Mouse (Mus musculus) stomach, embryonic 16.5 days (tissue): ENCODE results near the gene Kmt2d. TPM values are rescaled to one million over a fixed set of nuclear protein-coding genes. Genes with fewer than 3 reads are reported as not detected.
A peak's percentile ranks its signal among the peaks of the same experiment; 100 is the strongest.

ENCODE experiments used
- ATAC-seq: fragments of 200-750 bp; cut with Nextera tagmentation; 2 replicates; pipeline ENCODE4 v1.8.0; 2017; ENCODE audit warnings: moderate number of reproducible peaks, moderate TSS enrichment; ENCODE audit not compliant: insufficient read depth, low FRiP score
- H3K27ac ChIP-seq: fragments of 300-500 bp; sonication (generic); 2 replicates; pipeline ENCODE4 v1.5.1; 2014; ENCODE audit warnings: low read length
- H3K27me3 ChIP-seq: fragments of 300-500 bp; sonication (generic); 2 replicates; pipeline ENCODE4 v1.6.1; 2014; ENCODE audit warnings: low read length, control low read depth, mixed read lengths; ENCODE audit not compliant: control insufficient read depth, insufficient read depth
- H3K36me3 ChIP-seq: fragments of 300-500 bp; sonication (generic); 2 replicates; pipeline ENCODE4 v1.6.1; 2014; ENCODE audit warnings: low read length; ENCODE audit not compliant: control insufficient read depth, insufficient read depth
- H3K4me1 ChIP-seq: fragments of 300-500 bp; sonication (generic); 2 replicates; pipeline ENCODE4 v1.6.1; 2014; ENCODE audit warnings: low read length, control low read depth, mixed read lengths; ENCODE audit not compliant: control insufficient read depth, insufficient read depth
- H3K4me2 ChIP-seq: fragments of 300-500 bp; sonication (generic); 2 replicates; pipeline ENCODE4 v1.6.1; 2014; ENCODE audit warnings: low read depth, low read length, mixed read lengths
- H3K4me3 ChIP-seq: fragments of 300-500 bp; sonication (generic); replicated peaks from 2 replicates; pipeline ENCODE4 v1.5.1; 2014; ENCODE audit warnings: mild to moderate bottlenecking, low read length
- H3K9ac ChIP-seq: fragments of 300-500 bp; sonication (generic); 2 replicates; pipeline ENCODE4 v1.6.1; 2014; ENCODE audit warnings: low read length
- H3K9me3 ChIP-seq: fragments of 300-500 bp; sonication (generic); replicated peaks from 2 replicates; pipeline ENCODE4 v1.6.1; 2016; ENCODE audit warnings: low read length, control low read depth; ENCODE audit not compliant: control insufficient read depth
- WGBS: fragments of 180-500 bp; shearing (Covaris S2); extraction: QIAGEN DNeasy Blood & Tissue Kit; methylation state at CpG from one replicate; pipeline ENCODE4 v1.1.7; 2014; 5-methylcytosine and 5-hydroxymethylcytosine counted together
- polyA plus RNA-seq: library from polyadenylated mRNA; unstranded; fragments of >200 nt; fragmentation: Nextera tagmentation; extraction: Ambion mirVana; gene quantifications from 2 replicates; pipeline ENCODE4 v1.2.1, GENCODE M21; 2015

The Kmt2d gene
- polyA plus RNA-seq, 1 experiment from 2014 or later = 11.4 TPM

DNA sequence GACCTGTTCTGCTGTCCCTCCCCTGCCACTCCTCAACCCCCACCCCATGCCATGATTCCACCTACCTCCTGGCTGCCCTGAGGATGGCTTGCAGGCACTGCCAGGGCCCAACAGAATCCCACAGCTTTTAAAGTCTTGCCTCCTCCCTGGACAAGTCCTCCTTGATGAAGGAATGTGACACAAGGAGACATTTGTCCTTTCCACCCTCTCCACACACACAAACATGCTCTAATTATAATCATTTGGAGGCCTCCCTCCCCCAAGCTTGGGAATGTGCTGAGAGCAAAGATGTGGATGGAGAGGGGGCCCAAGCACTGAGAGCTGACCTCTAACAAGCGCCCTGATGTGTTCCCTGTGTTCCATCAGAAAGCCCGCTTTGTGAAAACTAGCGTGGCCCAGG is 61.6 kb downstream of the Kmt2d start, which contains the start of gene Ddn:
Ddn (minus strand) TSS at position 101 of the 400 bp plus-strand sequence.
- Histone ChIP-seq H3K9me3 (no peaks in the 10 kb centered on the region), H3K4me2 (peak within 1 kb of the TSS; percentile 66), H3K4me3 (no peak within 1 kb of the TSS), H3K27ac (no peak within 1 kb of the TSS), H3K9ac (no peak within 1 kb of the TSS; the same call in 1 of the 2 replicates), H3K36me3 (peaks cover 15% of the 10 kb centered on the region; the same call in 1 of the 2 replicates), H3K4me1 (peaks cover 17% of the 10 kb centered on the region), H3K27me3 (peaks cover 54% of the 10 kb centered on the region)
- WGBS = 58% methylated on average over 3 of the region's 3 CpGs
- ATAC-seq = no peak

DNA sequence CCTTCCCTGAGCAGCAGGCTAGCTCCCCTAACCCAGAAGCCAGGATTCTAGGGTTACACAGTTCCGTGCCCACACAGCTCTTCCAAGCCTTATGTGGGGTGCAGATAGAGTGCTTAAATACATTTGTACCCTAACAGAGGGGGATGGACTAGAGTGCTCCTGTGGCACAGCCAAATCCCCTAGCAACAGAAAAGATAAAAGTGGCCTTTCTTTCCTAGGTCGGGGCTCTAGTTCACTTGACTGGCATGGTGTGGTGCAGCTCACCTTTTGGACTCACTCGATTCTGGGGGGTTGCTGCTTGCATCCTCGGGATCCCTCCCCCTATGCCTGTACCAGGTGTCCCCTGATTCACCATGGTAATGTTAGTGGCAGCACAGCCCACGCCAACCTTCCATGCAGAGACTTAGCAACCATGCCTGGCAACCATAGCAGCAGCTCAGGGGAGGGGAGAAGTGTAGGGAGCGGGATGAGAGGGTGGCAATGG is 62.3 kb downstream of the Kmt2d start:
- Histone ChIP-seq H3K9me3 (no peaks in the 10 kb centered on the region), H3K9ac (no peak overlapping the region; the same call in 1 of the 2 replicates), H3K4me3 (no peak overlapping the region), H3K27ac (no peak overlapping the region), H3K4me2 (no peak overlapping the region), H3K4me1 (peaks cover 17% of the 10 kb centered on the region), H3K27me3 (peaks cover 61% of the 10 kb centered on the region), H3K36me3 (peaks cover 10% of the 10 kb centered on the region; the same call in 1 of the 2 replicates)
- 17% methylated on average over 6 of the region's 6 CpGs for WGBS
- ATAC-seq = no peak

DNA sequence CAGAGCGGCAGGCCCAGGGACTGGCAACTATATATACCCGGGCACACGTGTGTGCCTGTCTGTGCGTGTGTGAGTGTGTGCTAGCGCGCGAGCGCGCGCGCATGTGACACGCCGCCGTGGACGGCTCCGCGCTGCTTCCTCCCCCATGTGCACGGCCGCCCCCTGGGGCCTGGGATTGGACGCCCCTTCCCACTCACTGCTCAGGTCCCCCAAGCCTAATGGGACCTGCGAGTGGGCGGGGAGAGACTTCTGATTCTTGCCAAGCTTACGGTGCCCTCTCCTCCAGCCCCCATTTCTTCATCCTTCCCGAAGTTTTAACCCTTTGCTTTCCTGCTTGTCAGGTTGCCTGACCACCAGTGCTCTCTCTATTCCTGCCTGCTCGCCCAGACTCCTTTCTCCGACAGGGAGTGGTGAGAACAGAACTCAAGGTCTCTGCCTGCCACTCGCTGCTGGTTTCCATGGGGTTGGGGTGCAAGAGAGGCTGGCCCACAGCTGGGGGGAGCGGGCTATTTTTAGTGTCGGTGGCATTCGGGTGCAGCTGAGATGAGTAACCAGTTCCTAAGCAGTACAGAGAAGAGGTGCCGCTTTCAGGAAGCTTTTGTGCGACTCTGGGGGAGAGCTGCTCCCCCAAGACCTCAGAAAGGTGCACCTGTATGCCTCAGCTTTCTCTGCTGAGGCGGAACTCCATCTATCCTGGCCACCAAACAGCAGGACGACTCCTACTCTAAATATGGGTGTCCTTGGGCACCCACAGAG is 62.9 kb downstream of the Kmt2d start:
- ATAC-seq = no peak
- Histone ChIP-seq H3K27ac (no peak overlapping the region), H3K36me3 (peaks cover 4% of the 10 kb centered on the region; the same call in 1 of the 2 replicates), H3K9ac (peak overlapping the region; percentile 66), H3K4me1 (peaks cover 17% of the 10 kb centered on the region), H3K4me3 (peak overlapping the region; percentile 45), H3K9me3 (no peaks in the 10 kb centered on the region), H3K4me2 (peak overlapping the region; percentile 66), H3K27me3 (peaks cover 67% of the 10 kb centered on the region)
- WGBS = 1% methylated on average over 34 of the region's 34 CpGs

DNA sequence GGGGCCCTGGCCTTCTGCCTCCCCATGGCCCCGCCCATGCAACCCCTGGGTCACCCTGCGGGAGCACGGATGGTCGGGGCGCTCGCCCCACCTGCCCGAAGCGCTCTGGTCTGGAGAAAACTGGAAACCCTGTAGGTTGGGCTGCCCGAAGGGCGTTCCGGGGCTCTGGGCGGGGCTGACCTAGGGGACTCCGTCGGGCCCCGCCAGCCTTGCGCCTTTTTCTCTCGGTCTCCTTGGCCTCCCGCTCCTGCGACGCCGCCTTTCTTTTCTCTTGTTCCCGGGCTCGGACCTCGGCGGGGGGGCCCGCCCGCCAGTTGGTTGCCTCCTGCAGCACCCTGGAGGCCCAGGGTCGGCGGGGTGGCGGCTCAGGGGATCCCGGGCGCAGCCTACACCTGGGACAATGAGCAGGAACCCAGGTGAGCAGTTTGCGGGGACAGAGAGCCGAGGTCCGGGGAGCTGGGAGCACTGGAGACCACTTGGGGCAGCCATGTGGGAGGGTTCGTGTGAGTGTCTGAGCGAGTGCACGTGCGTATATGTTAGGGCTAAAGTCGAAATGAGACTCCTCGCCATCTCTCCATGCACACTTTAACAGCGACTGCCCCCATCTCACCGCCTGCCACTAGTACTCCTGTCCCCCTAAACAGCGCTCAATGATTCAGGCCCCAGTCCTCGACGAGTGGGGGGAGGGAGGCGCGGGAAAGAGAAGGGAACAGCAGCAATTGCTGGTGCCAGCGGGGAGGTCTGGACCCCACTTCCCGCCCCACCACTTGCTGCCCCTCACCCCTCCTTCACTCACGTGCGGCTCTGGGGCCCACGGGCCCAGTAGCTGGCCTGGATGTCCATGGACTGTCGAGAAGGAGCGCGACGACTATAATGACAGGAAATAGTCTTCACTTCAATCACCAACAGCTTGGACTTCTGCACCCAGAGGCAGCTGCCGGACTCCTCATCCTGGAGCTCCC is 63.9 kb downstream of the Kmt2d start:
- 2% methylated on average over 58 of the region's 58 CpGs for WGBS
- H3K4me1 ChIP-seq = peaks cover 17% of the 10 kb centered on the region
- no peaks in the 10 kb centered on the region for H3K9me3 ChIP-seq
- H3K36me3 ChIP-seq = no peaks in the 10 kb centered on the region
- peak overlapping the region; percentile 66 for H3K9ac ChIP-seq
- peaks cover 77% of the 10 kb centered on the region for H3K27me3 ChIP-seq
- no peak overlapping the region for H3K27ac ChIP-seq
- peak overlapping the region; percentile 66 for H3K4me2 ChIP-seq
- H3K4me3 ChIP-seq = peak overlapping the region; percentile 45
- ATAC-seq = no peak

DNA sequence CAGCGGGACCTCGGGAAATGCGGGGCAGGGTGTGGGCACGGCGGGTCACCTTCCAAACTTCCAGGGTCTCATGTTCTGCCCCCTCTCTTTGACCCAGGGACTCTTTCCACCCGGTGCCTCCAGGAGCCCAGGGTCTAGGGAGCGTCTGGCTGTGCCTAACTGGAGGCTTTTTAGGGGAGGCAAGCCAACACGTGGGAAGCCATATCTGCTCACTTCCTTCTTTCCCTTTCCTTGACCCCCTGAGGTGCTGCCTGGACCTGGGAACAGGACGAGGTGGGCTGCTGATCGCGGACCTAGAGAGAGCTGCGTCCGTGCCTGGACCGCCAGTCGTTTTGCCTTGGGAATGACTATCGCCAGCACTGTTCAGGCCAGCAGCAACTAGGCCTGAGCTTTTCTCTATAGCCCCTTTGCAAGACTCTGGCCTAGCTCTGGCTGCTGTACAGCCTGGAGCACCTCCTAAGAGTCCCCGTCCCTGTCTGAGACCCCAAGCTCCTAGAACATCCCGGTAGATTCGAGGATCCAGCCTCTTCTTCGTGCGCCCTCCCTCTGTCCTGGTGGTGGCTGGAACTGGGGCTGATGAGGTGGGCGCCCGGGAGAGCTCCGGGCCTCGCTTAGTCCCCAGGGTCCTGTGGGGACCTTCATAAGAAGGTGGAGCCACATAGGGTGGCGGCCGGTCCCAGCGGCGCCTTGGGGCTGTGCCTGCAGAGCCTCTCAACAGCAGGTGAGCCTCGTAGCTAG is 64.8 kb downstream of the Kmt2d start:
- WGBS = 18% methylated on average over 29 of the region's 30 CpGs
- Histone ChIP-seq H3K4me2 (peak overlapping the region; percentile 66), H3K27ac (no peak overlapping the region), H3K4me3 (peak overlapping the region; percentile 45), H3K9ac (no peak overlapping the region), H3K36me3 (no peaks in the 10 kb centered on the region), H3K27me3 (peaks cover 85% of the 10 kb centered on the region), H3K9me3 (no peaks in the 10 kb centered on the region), H3K4me1 (peaks cover 17% of the 10 kb centered on the region)
- ATAC-seq = no peak

DNA sequence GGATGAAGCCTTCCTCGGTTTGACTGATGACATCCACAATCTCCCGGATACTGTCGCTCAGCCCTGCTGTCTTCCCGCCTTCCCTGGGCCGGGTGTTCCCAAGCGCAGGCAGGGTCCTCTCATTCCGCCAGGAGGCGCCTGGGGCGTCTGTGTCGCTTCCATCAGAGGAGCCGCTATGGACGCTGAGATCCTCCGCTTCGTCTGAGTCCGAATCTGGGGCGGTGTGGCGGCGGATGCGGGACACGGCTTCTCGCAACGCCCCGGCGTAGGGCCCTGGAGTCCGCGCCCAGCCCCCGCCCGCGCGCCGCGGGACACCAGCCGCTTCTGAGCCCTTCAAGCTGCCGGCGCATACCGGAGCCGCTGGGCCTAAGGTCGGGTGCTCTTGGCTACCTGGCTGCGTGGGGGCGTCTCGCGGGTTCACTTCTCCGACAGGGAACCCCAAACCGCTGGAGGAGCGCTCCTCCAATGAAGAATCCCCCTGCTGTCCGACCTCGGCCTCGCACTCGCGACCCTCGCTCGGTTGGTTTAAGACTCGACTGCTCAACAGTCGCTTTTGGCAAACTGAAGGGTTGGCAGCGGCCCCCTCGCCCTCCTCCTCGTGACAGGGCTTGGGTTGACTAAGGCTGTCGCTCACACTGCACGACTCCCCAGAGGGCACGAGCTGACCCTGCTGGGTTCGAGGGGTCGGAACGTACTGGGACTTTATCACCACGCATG is 65.5 kb downstream of the Kmt2d start:
- H3K27me3 ChIP-seq = peaks cover 93% of the 10 kb centered on the region
- H3K9me3 ChIP-seq = no peaks in the 10 kb centered on the region
- peaks cover 17% of the 10 kb centered on the region for H3K4me1 ChIP-seq
- H3K36me3 ChIP-seq = no peaks in the 10 kb centered on the region
- H3K4me2 ChIP-seq = peak overlapping the region; percentile 68
- H3K9ac ChIP-seq = peak overlapping the region; percentile 71
- no peak for ATAC-seq
- no peak overlapping the region for H3K27ac ChIP-seq
- peak overlapping the region; percentile 52 for H3K4me3 ChIP-seq
- 2% methylated on average over 64 of the region's 64 CpGs for WGBS

DNA sequence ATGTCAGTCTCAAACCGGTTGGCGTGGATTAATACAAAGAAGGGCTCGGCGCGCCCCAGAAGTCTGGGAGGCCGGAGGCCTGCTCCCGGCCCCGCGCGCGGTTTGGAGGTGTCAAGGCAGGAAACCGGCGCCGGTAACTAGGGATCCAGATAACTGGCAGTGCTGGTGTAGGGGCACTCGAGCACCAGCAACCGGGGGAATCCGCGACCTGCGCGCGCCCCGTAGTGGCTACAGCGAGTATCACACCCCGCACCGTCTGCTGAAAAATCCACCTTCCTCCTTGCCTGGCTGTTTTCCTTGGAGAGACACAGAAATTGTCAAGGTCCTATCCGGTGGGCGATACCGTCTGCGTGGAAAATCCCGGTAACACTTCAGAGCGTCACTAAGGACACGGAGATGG is 67.0 kb downstream of the Kmt2d start:
- H3K4me3 ChIP-seq = peak overlapping the region; percentile 28
- H3K27me3 ChIP-seq = peaks cover 98% of the 10 kb centered on the region
- no peaks in the 10 kb centered on the region for H3K9me3 ChIP-seq
- H3K4me1 ChIP-seq = peaks cover 17% of the 10 kb centered on the region
- no peak for ATAC-seq
- H3K36me3 ChIP-seq = no peaks in the 10 kb centered on the region
- H3K27ac ChIP-seq = no peak overlapping the region
- under 1% methylated on average over 32 of the region's 32 CpGs for WGBS
- H3K4me2 ChIP-seq = peak overlapping the region; percentile 45
- H3K9ac ChIP-seq = peak overlapping the region; percentile 35; the same call in 1 of the 2 replicates

DNA sequence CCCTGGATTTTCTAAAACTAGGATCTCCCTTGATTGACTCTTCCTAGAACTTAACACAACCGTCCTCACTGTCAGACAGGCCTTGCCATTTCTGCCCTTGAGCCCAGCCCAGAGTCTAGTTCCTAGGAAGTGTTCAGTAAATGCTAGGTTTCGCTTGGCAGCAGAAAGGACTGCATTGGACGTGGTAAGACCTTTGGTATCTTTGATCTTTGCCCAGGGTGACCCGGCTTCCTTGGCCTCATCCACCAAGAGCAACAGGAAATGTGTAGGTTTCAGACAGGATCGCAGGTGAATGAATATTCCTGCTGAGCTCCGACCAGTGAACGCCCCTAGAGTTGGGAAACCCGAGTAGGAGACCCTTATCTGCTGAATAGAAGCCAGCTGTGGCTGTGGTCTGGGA is 68.1 kb downstream of the Kmt2d start:
- no peak overlapping the region for H3K27ac ChIP-seq
- no peak overlapping the region for H3K4me3 ChIP-seq
- 8% methylated on average over 8 of the region's 8 CpGs for WGBS
- no peak for ATAC-seq
- H3K9ac ChIP-seq = no peak overlapping the region
- peaks cover 98% of the 10 kb centered on the region for H3K27me3 ChIP-seq
- H3K36me3 ChIP-seq = no peaks in the 10 kb centered on the region
- no peak overlapping the region for H3K4me2 ChIP-seq
- peaks cover 14% of the 10 kb centered on the region for H3K4me1 ChIP-seq
- no peaks in the 10 kb centered on the region for H3K9me3 ChIP-seq
